Mouse (Mus musculus) cerebellum, adult 2 months (tissue): Measurements from ENCODE around the gene Notch2. TPM values are rescaled to one million over a fixed set of nuclear protein-coding genes. Genes with fewer than 3 reads are reported as not detected.

Source experiments
- DNase-seq, 2 experiments: peaks; one replicate each; pipeline ENCODE4 v3.0.0; 2021
- H3K27ac ChIP-seq: fragments of 200-500 bp; 2 replicates; pipeline ENCODE4 v1.5.1; 2012; ENCODE audit warnings: low read length, control low read depth, inconsistent platforms; ENCODE audit not compliant: insufficient read depth
- H3K27me3 ChIP-seq: fragments of 200-500 bp; 2 replicates; pipeline ENCODE4 v1.6.1; 2012; ENCODE audit warnings: inconsistent platforms, mild to moderate bottlenecking, low read length, moderate library complexity; ENCODE audit not compliant: control insufficient read depth, insufficient read depth
- H3K4me1 ChIP-seq: fragments of 200-500 bp; 2 replicates; pipeline ENCODE4 v1.6.1; 2011; ENCODE audit warnings: low read length; ENCODE audit not compliant: control insufficient read depth, insufficient read depth
- H3K4me3 ChIP-seq: fragments of 200-500 bp; replicated peaks from 2 replicates; pipeline ENCODE3; 2011; ENCODE audit warnings: mild to moderate bottlenecking, low read depth, low read length, control low read depth; ENCODE audit not compliant: insufficient read depth
- CTCF ChIP-seq: fragments of 200-500 bp; IDR thresholded peaks from 2 replicates; pipeline ENCODE4 v1.5.1; 2011; ENCODE audit warnings: low read depth, mild to moderate bottlenecking, control low read depth, low read length, moderate library complexity, borderline replicate concordance; ENCODE audit not compliant: insufficient read depth
- POLR2A ChIP-seq: fragments of 200-500 bp; IDR thresholded peaks from 2 replicates; pipeline ENCODE4 v1.6.1; 2011; ENCODE audit warnings: low read length, control low read depth, borderline replicate concordance; ENCODE audit not compliant: insufficient read depth
- WGBS: fragments of 180-500 bp; shearing (Covaris S2); methylation state at CpG from one replicate; pipeline ENCODE4 v1.1.7; 2018; 5-methylcytosine and 5-hydroxymethylcytosine counted together
- polyA plus RNA-seq: library from polyadenylated mRNA; depleted of rRNA; stranded (reverse); fragments of >200 nt; gene quantifications from 2 replicates; pipeline ENCODE4 v1.2.3, GENCODE M21; 2012

Gene Notch2
- polyA plus RNA-seq, 1 experiment, result 5.1 TPM

DNA sequence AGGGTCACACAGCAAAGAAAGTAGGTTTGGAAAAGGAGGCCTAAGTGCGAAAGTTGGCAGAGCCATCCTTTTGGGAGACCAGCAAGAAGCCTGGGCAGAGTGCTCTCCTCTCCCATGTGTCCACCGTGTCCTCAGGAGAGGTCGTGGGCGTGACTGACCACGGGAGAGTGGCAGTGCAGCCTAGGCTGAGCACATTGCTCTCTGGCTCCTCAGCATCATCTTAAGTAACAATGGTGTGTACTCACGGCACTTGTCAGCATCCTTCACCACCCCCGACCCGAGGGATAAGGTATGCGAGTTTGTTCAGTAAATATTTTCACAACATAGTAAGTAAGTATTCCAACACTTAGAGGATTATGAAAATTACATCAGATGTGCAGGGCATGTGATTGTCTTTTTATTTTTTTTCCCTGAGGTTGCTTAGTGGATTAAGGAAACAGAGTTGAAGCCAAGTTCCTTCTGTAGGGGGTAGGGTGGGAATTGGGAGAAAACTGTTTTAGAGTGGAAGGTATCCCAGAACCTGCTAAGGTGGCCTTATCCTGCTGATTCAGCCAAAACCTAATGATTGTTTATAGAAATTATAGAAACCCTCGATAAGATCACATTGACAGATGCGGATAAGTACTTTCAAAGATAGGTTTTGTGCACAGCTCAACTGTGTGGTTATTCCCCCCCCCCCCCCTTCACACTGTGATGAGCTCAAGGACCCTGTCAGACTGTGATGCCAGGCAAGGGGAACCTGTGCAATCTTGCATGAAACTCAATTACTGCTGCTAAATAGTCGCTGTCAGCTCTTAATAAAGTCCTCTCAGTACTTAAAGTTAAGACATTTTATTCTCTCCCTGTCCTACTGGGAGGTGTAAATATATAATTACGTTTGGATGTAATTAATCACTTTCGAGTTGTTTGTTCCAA, 37.4 kb downstream of the Notch2 start:
- H3K4me3 ChIP-seq, result no peak overlapping the region
- 64% methylated on average over 14 of the region's 14 CpGs for WGBS
- no peaks in the 10 kb centered on the region for H3K27me3 ChIP-seq
- H3K4me1 ChIP-seq, result no peaks in the 10 kb centered on the region; the same call in 1 of the 2 replicates
- DNase-seq, result no peak
- TF ChIP-seq CTCF, result no peak
- TF ChIP-seq POLR2A, result no peak
- H3K27ac ChIP-seq, result no peak overlapping the region

DNA sequence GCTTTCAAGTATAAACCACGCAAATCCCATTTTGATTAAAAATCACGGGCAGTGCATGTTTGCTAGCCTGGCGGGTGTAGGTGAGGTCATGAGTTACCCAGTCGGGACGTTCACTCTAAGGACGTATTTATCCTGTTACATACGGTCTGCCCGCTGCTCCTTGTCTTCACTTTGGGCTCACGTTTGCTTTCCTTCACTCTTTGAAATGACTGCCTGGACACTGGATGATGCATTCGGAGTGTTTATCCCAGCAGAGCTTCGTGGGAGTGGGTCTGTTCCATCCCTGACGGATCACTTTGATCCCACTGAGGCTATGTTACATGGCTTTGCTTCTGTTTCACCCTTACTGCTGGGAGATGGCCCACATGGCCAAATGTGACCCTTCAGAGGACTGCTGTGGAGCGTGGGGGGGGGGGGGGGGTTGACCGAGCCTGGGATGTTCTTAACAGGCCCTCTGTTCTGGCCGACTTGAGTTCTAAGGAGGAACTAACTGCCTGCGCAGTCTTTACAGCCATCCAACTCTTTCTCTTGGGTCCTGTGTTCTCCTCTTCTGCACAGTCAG, 38.2 kb downstream of the Notch2 start:
- WGBS, result 69% methylated on average over 16 of the region's 16 CpGs
- Histone ChIP-seq H3K4me1 (no peaks in the 10 kb centered on the region; the same call in 1 of the 2 replicates), H3K4me3 (no peak overlapping the region), H3K27me3 (no peaks in the 10 kb centered on the region), H3K27ac (no peak overlapping the region)
- TF ChIP-seq CTCF (no peak), POLR2A (no peak)
- no peak for DNase-seq

DNA sequence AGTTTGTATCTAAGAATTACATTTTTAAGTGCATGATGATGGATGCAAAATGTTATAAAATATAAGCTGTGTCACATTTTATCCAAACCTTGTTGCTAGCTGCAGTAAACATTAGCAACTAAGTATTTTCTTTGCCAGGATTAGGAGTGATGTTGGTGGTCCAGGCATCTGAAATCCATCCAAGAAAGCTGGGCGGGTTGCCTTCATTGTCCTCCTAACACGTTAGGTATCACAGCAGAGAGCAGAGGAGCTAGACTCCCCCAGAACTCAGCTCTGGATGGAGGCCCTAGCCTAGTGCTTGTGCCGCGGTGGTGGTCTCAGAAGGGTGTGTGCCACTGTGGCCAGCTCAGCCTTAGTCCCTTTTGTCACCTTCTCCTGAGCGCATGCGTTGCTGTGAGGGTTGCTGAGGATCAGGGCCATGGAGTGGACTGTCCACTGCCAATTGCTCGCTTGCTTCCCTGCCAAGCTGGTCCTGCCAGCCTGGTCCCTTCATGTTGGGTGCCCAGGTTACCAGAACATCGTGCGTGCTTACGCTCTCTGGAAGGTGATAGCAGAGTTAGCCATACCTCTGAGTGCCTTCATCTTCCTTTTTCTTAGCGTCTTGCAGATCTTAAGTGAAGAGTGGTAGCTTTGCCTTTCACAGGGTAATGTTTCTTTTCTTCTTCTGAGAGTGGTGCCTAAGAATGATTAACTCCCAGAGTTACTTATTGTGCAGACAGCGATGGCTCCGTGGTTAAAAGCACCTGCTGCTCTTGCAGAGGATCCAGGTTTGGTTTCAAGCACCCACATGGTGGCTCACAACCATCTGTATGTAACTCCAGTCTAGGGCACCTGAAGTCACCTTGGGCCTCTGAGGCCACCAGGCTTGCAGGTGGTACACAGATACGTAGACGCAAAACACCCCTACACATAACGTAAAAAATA, 39.4 kb downstream of the Notch2 start:
- WGBS, result 45% methylated on average over 16 of the region's 16 CpGs
- Histone ChIP-seq H3K27me3 (no peaks in the 10 kb centered on the region), H3K27ac (no peak overlapping the region), H3K4me1 (no peaks in the 10 kb centered on the region; the same call in 1 of the 2 replicates), H3K4me3 (no peak overlapping the region)
- no peak for TF ChIP-seq POLR2A
- TF ChIP-seq CTCF, result no peak
- peak in 1 of 2 experiments; percentile 15 for DNase-seq

DNA sequence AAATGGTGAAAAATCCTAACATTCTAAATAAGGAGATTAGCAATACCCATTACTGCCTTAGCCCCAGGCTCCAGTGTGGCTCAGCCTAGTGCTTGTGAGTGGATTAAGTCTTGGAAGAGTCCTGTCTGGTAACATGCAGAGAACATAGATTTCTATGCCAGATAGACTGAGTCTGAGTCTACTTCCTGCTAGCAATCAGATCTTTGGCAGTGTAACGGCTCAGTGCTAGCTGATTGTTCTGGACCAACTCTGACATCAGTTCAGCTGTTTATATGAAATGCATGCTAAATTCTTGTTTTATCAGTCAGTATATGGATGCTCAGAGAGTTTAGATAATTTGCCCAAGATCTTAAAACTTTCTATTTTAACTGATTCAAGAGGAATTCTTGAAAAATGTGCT, 40.5 kb downstream of the Notch2 start:
- TF ChIP-seq POLR2A (no peak), CTCF (no peak)
- DNase-seq, result no peak
- Histone ChIP-seq H3K4me3 (no peak overlapping the region), H3K4me1 (no peaks in the 10 kb centered on the region; the same call in 1 of the 2 replicates), H3K27ac (no peak overlapping the region), H3K27me3 (no peaks in the 10 kb centered on the region)
- 76% methylated on average over 1 of the region's 1 CpGs for WGBS

DNA sequence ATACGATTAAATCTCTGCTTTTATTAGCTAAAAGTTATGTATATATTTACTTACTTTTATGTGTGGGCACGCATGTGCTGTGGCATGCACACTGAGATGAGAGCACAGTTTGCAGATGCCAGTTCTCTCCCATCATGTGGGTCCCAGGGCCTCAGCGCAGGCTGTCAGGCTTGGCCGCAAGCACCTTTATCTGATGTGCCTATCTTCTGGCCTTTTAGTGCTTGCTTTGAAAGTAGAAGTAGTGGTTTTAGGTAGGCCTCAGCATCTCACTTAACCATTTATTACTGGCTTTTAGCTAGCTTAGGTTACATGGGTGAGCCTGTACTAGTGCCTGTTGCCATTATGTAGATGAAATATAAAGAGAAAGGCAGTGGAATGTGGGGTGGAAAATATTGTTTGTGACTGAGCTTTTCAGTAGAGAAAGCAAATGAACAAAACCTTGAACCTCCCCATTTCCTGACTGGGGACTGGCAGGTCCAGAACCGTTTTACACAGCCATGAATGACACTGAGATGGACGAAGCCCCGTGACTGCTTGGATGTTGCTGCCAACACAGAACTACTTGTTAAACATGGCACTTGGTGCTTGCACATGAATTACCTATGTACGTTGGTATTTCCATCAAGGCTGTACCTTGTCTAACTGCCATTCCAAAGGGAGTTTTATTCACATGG, 41.1 kb downstream of the Notch2 start:
- H3K27ac ChIP-seq, result no peak overlapping the region
- DNase-seq, result no peak
- 87% methylated on average over 8 of the region's 8 CpGs for WGBS
- TF ChIP-seq CTCF, result no peak
- TF ChIP-seq POLR2A, result no peak
- H3K27me3 ChIP-seq, result no peaks in the 10 kb centered on the region
- H3K4me3 ChIP-seq, result no peak overlapping the region
- H3K4me1 ChIP-seq, result no peaks in the 10 kb centered on the region; the same call in 1 of the 2 replicates

DNA sequence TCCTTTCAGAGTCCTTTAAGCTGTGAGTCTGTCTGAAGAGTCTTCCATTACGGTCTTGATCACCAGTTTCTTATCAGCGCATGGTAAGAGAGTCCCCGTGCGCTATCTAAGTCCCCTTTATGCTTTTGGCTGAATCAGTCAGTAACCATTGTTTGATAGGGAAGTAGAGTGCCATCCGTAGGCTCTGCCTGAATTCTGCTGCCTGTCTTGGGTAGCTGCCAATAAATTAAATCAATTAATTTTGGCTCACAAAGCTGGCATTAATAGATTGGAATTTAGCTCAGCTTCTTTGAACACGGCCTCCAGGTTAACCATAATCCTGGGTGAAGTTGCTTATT, 41.6 kb downstream of the Notch2 start:
- no peaks in the 10 kb centered on the region; the same call in 1 of the 2 replicates for H3K4me1 ChIP-seq
- no peaks in the 10 kb centered on the region for H3K27me3 ChIP-seq
- WGBS, result 73% methylated on average over 6 of the region's 6 CpGs
- TF ChIP-seq POLR2A, result no peak
- TF ChIP-seq CTCF, result no peak
- no peak overlapping the region for H3K4me3 ChIP-seq
- no peak overlapping the region for H3K27ac ChIP-seq
- no peak for DNase-seq
